Comparison of ENCODE assay signal across 8 mouse cellular contexts in the genomic region with DNA sequence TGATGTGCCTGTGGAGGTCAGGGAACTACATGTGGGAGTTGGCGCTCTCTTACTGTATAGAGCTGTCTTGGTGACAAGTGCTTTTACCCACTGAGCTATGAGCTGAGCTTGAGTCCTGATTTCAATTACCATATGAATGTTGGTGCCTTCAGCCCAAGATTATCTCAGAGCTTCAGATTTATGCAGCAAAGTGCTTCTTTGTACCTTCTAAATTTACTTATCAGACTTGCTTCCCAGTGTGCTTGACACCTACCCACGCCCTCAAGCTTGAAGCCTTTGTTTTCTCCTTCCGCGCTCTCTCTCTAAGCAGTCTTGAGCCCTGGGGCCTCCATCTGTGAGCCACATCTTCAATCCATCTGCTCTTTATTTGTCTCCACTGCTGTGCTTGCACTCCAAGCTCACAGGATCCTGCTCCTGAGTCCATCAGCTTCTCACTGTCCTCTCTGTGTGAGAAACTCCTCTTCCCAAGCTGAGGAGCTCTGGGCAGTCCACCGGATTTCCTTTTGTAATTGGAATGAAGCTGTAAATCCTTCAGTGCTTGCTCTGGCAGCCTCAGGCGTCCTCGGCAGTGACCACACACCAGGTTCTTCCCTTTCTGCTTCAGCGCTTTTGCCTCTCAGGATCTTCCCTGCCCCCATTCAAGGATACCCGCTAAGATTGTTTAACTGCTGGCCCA. TPM values are rescaled to one million over a fixed set of nuclear protein-coding genes. Genes with fewer than 3 reads are reported as not detected.
A peak's percentile ranks its signal among the peaks of the same experiment; 100 is the strongest.
DNase-seq lines count a peak whose midpoint lies in the region; ATAC-seq and TF ChIP-seq lines count a peak whose summit lies in the region.

No protein-coding gene starts in this region.

- DNase-seq in gastrocnemius, adult 2 months = peak; percentile 25
- DNase-seq in gastrocnemius, adult 8-10 months (ENCODE audit: low spot score in 2 of 2) = no peak
- DNase-seq in cerebellum, adult 8-10 months = peak; percentile 47
- DNase-seq in frontal cortex, adult 2 months (ENCODE audit: extremely low spot score in 1 of 2, low spot score in 1 of 2) = peak; percentile 66 to 73
- DNase-seq in kidney, adult 2 months = peak; percentile 87
- DNase-seq in lung, postnatal 0 days (ENCODE audit: low spot score) = peak; percentile 36

- H3K36me3 ChIP-seq in kidney, adult 2 months (ENCODE audit: control insufficient read depth, insufficient read depth, low read length) = no peaks in the 10 kb centered on the region
- no peaks in the 10 kb centered on the region for H3K36me3 ChIP-seq in lung, postnatal 0 days (ENCODE audit: insufficient read depth, low read length)
- H3K36me3 ChIP-seq in small intestine, adult 2 months (ENCODE audit: control insufficient read depth, insufficient read depth, low read length) = no peaks in the 10 kb centered on the region

- H3K27ac ChIP-seq in gastrocnemius, adult 2 months = peak overlapping the region; percentile 72
- peak overlapping the region; percentile 32 for H3K27ac ChIP-seq in kidney, adult 2 months (ENCODE audit: insufficient read depth, low read depth, low read length)
- peak overlapping the region; percentile 66 for H3K27ac ChIP-seq in lung, postnatal 0 days (ENCODE audit: low read length)
- H3K27ac ChIP-seq in small intestine, adult 2 months (ENCODE audit: insufficient read depth, low read depth, low read length) = peak overlapping the region; percentile 6; the same call in 1 of the 2 replicates

- TF ChIP-seq POLR2A in kidney, adult 2 months (IDR thresholded peaks at IDR 0.05; ENCODE audit: low read depth, low read length) = no peak
- no peak for TF ChIP-seq POLR2A in small intestine, adult 2 months (IDR thresholded peaks at IDR 0.05; ENCODE audit: low read depth, low read length)

- ATAC-seq in lung, postnatal 0 days = peak; percentile 7; the same call in 1 of the 2 replicates
- ATAC-seq in monocyte, adult 5-6 weeks (replicated peaks; ENCODE audit: insufficient number of reproducible peaks, low FRiP score, low TSS enrichment, poor library complexity, severe bottlenecking) = no peak

- H3K27me3 ChIP-seq in kidney, adult 2 months (replicated peaks; ENCODE audit: control insufficient read depth, insufficient read depth, low read length) = no peaks in the 10 kb centered on the region
- H3K27me3 ChIP-seq in lung, postnatal 0 days (replicated peaks; ENCODE audit: insufficient read depth, low read length) = no peaks in the 10 kb centered on the region
- H3K27me3 ChIP-seq in small intestine, adult 2 months (ENCODE audit: control insufficient read depth, insufficient read depth, low read length) = no peaks in the 10 kb centered on the region

- WGBS in kidney, adult 2 months = 30% methylated on average over 9 of the region's 9 CpGs
- 34% methylated on average over 9 of the region's 9 CpGs for WGBS in lung, postnatal 0 days
- WGBS in small intestine, adult 2 months = 68% methylated on average over 9 of the region's 9 CpGs

- H3K4me3 ChIP-seq in gastrocnemius, adult 2 months = peak overlapping the region; percentile 1; the same call in 1 of the 2 replicates
- H3K4me3 ChIP-seq in kidney, adult 2 months (ENCODE audit: insufficient read depth, low read depth, low read length) = no peak overlapping the region
- H3K4me3 ChIP-seq in lung, postnatal 0 days (ENCODE audit: low read depth, low read length) = no peak overlapping the region
- H3K4me3 ChIP-seq in small intestine, adult 2 months (ENCODE audit: low read depth, low read length) = no peak overlapping the region

- intact Hi-C loops in gastrocnemius, adult 2 months (cut with DNase I) = loop anchor here (2.0 kb wide), 1 partner anchor 55 kb away; a partner anchor contains a TSS

- H3K4me1 ChIP-seq in kidney, adult 2 months (ENCODE audit: control insufficient read depth, insufficient read depth, low read length) = peaks cover 19% of the 10 kb centered on the region
- no peaks in the 10 kb centered on the region; the same call in 1 of the 2 replicates for H3K4me1 ChIP-seq in lung, postnatal 0 days (ENCODE audit: insufficient read depth, low read depth, low read length)
- peaks cover 9% of the 10 kb centered on the region for H3K4me1 ChIP-seq in small intestine, adult 2 months (ENCODE audit: control insufficient read depth, insufficient read depth, insufficient read length, low read length)

- no peak overlapping the region for H3K9ac ChIP-seq in lung, postnatal 0 days (replicated peaks; ENCODE audit: low read depth)

- H3K4me2 ChIP-seq in lung, postnatal 0 days (replicated peaks; ENCODE audit: low read depth, low read length) = no peak overlapping the region

- no peaks in the 10 kb centered on the region for H3K9me3 ChIP-seq in lung, postnatal 0 days (ENCODE audit: low read length)

- TF ChIP-seq CTCF in gastrocnemius, adult 2 months (IDR thresholded peaks at IDR 0.05) = no peak
- no peak for TF ChIP-seq CTCF in kidney, adult 2 months (conservative IDR thresholded peaks at IDR 0.05; ENCODE audit: insufficient read depth, insufficient read length, low read depth, low read length)
- TF ChIP-seq CTCF in lung, postnatal 0 days (IDR thresholded peaks at IDR 0.05) = no peak
- TF ChIP-seq CTCF in small intestine, adult 2 months (IDR thresholded peaks at IDR 0.05; ENCODE audit: extremely low read depth, insufficient read length, insufficient replicate concordance, low read depth, low read length) = no peak

- TF ChIP-seq EP300 in lung, postnatal 0 days (IDR thresholded peaks at IDR 0.05) = no peak

RNA-seq across cellular contexts. Expression of a gene that starts 55.4 kb away (rescaled TPM):
- total RNA-seq in gastrocnemius, adult 2 months (2021) = 10 to 100 TPM; 21.2 to 26.1 TPM
- 10 to 100 TPM; 20.6 to 27.5 (median 24.7) TPM for total RNA-seq in gastrocnemius, adult 8-10 months (2022)
- 33.4 and 34.1 TPM in 2 replicates for polyA plus RNA-seq in frontal cortex, adult 2 months (2012; rRNA removed)
- polyA plus RNA-seq in kidney, adult 2 months (2012; rRNA removed) = 6.3 and 7.5 TPM in 2 replicates
- 2.3 and 3.0 TPM in 2 replicates for polyA plus RNA-seq in lung, postnatal 0 days (2015; fragmentation: Nextera tagmentation; extraction: Ambion mirVana)
- 3.7 and 4.3 TPM in 2 replicates for polyA plus RNA-seq in small intestine, adult 2 months (2012; rRNA removed)
- 17.1 to 22.4 TPM (median 18.6 TPM) in 3 replicates for total RNA-seq in monocyte, adult 5-6 weeks (2017)

Comparison
In these comparisons a context has a peak if more than half of its experiments do, and no peak if none do; other contexts are left out.
1. DNase-seq: peak in gastrocnemius, adult 2 months (single experiment), cerebellum, adult 8-10 months (single experiment), frontal cortex, adult 2 months (2 of 2), kidney, adult 2 months (single experiment) and lung, postnatal 0 days (single experiment); none in gastrocnemius, adult 8-10 months (0 of 2).
2. H3K27ac ChIP-seq: peak in every context shown above with its lines; median percentile 72 in gastrocnemius, adult 2 months; 66 in lung, postnatal 0 days; 32 in kidney, adult 2 months; 6 in small intestine, adult 2 months.